Mouse (Mus musculus) brain, embryonic 18.5 days (tissue): ENCODE data around the gene Akap12.

Experiments used
- DNase-seq: peaks from one replicate; pipeline ENCODE4 v3.0.0-alpha.2; 2012; ENCODE audit warnings: low read depth, low spot score

Akap12 gene

GRCm38 (mm10) chr10:4398058-4398457 is 131.9 kb downstream of the Akap12 start:
- DNase-seq = no peak

GRCm38 (mm10) chr10:4404895-4405491 is 138.8 kb downstream of the Akap12 start:
- DNase-seq = peak; percentile 50

DNA sequence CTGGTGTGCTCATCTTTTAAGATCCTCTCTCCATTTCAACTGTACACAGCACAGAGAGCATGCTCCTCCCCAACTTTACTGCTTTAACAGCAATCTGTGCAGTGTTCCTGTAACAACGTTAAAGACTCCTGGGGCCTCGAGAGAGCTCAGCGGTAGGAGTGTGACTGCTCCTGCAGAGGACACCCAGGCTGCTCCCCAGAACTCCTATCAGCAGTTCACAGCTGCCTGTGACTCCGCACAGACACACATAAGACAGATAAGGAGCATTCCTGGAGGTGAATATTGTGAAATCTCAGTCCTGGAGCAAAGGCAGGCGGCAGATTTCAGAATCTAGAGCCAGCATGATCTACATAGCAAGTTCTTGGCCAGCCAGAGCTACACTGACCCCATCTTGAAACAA is 139.3 kb downstream of the Akap12 start:
- no peak for DNase-seq

GRCm38 (mm10) chr10:4407191-4407590 is 141.0 kb downstream of the Akap12 start:
- no peak for DNase-seq
